Mouse (Mus musculus): ENCODE data around the gene Dedd.

- peak; percentile 85 for TF ChIP-seq CTCF (IDR thresholded peaks at IDR 0.05; ENCODE audit: low read depth)
- no peak for TF ChIP-seq EP300 (IDR thresholded peaks at IDR 0.05; ENCODE audit: low read depth)
These were observed 29.5 kb downstream of the Dedd start for GRCm38 (mm10) chr1:171358421-171358820.
